In genomic region chr9:60077761-60078160, GRCm38 (mm10) we compare ENCODE assay signal across 20 mouse cellular contexts.
DNase-seq lines count a peak whose midpoint lies in the region; TF ChIP-seq lines count a peak whose summit lies in the region.
"Had no signal": no experiment of that assay in that cellular context is flagged by ENCODE, and none has a peak within 500 bp of the region (broad histone marks: within the 10 kb centered on the region; RNA-seq: fewer than 3 reads in every experiment).

No protein-coding gene starts in this region.

- no peak overlapping the region for H3K4me3 ChIP-seq in kidney, adult 2 months (ENCODE audit: insufficient read depth, low read depth, low read length)

- 32% methylated on average over 1 of the region's 1 CpGs for WGBS in kidney, adult 2 months

- DNase-seq in kidney, adult 2 months = peak; percentile 54
- no peak for DNase-seq in kidney, adult 18-20 months
- peak; percentile 63 for DNase-seq in kidney, adult 9 months
- DNase-seq in kidney, adult 8-10 months = no peak
- DNase-seq in lung, postnatal 25 days (ENCODE audit: low spot score) = peak; percentile 5
- no peak for DNase-seq in lung, postnatal 10 days
- DNase-seq in lung, postnatal 36 days = peak; percentile 19
- no peak for DNase-seq in lung, postnatal 14 days
- DNase-seq: adrenal gland, adult 2 months; adrenal gland, adult 8-10 months; adrenal gland, postnatal 10 days; adrenal gland, postnatal 14 days; adrenal gland, postnatal 25 days; adrenal gland, postnatal 36 days; B cell, adult 2 months; cerebellum, adult 11 months; cerebellum, adult 11-12 months had no signal

- H3K27ac ChIP-seq in kidney, adult 2 months (ENCODE audit: insufficient read depth, low read depth, low read length) = no peak overlapping the region

- no peak for TF ChIP-seq POLR2A in kidney, adult 2 months (IDR thresholded peaks at IDR 0.05; ENCODE audit: low read depth, low read length)

- TF ChIP-seq CTCF in kidney, adult 2 months (conservative IDR thresholded peaks at IDR 0.05; ENCODE audit: insufficient read depth, insufficient read length, low read depth, low read length) = no peak

- H3K4me1 ChIP-seq in kidney, adult 2 months (ENCODE audit: control insufficient read depth, insufficient read depth, low read length) = peaks cover 2% of the 10 kb centered on the region; the same call in 1 of the 2 replicates

- no peaks in the 10 kb centered on the region for H3K36me3 ChIP-seq in kidney, adult 2 months (ENCODE audit: control insufficient read depth, insufficient read depth, low read length)
- H3K36me3 ChIP-seq: G1E had no signal

- H3K27me3 ChIP-seq in kidney, adult 2 months (replicated peaks; ENCODE audit: control insufficient read depth, insufficient read depth, low read length) = no peaks in the 10 kb centered on the region
- H3K27me3 ChIP-seq: CH12.LX, Patski had no signal

Comparison
In these comparisons a context has a peak if more than half of its experiments do, and no peak if none do; other contexts are left out.
1. DNase-seq: peak in kidney, adult 2 months (single experiment), kidney, adult 9 months (single experiment), lung, postnatal 25 days (single experiment) and lung, postnatal 36 days (single experiment); none in kidney, adult 18-20 months (single experiment), kidney, adult 8-10 months (0 of 2), lung, postnatal 10 days (single experiment) and lung, postnatal 14 days (single experiment).